Mouse (Mus musculus): Measurements from ENCODE around the gene Pla2g16.

DNA sequence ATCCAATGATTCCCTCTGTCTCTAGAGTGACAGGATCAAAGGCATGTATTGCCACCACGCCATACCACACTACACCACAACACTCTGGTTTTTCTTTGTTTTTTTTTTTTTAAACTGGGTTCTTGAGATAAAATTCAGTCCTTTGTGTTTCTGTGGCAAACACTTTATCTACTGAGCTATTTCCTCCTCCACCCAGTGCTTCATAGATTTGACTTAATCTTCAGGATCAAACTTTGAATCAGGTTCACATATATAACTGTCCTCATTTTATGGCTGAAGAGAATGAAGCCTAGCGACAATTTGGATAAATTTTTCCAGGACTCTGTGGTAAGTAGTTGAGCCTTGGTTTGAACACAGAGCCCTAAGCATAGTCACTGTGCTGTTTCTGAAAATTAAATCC lies 6.4 kb downstream of the Pla2g16 start:
- no peak for TF ChIP-seq POLR2A (IDR thresholded peaks at IDR 0.05; ENCODE audit: insufficient read length, low read depth)
- TF ChIP-seq MAX (IDR thresholded peaks at IDR 0.05; ENCODE audit: low read depth) = no peak

Measured in myocyte (in vitro differentiated cells).